Mouse (Mus musculus): ENCODE results near the gene Tm4sf4.

Tm4sf4 gene

DNA sequence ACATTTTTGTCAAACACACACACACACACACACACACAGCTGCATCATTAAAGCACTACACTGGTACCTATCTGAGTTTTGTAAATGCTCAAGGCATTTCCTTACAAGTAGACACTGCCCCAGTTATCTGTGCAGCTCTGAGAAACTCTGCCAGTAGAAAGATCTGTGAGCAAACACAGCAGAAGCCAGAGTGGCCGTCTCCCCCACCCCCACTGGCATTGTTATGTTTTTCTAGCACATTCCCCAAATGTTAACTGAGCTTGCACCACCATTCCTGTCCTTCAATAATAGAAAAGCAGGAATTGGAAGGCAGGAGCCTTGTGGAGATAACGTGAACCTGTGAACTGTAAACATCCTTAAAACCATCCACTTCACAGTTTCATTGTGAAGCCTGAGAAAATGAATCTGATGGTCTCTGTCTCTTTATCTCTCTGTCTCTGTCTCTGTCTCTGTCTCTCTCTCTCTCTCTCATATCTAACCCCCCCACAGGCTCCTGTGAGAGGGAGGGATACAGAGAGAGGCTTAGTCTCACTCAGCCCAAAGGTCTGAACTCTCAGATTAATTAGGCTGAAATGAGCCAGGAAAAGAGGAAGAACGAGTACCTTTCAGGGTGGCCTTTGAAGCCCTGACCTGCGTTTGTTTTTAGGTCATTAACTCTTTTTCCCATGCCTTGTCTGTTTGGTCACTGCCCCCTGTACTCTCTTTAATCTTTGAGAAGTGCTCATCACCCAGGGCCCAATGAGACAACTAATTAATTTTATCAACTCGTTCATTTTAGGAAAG lies 3.8 kb downstream of the Tm4sf4 start:
- H3K4me1 ChIP-seq (replicated peaks; ENCODE audit: low read depth, low read length), result no peaks in the 10 kb centered on the region
- no peaks in the 10 kb centered on the region for H3K27me3 ChIP-seq (ENCODE audit: insufficient read depth, low read length)
- TF ChIP-seq POU5F1 (IDR thresholded peaks at IDR 0.05; ENCODE audit: borderline replicate concordance, low read length) (no peak), NANOG (IDR thresholded peaks at IDR 0.05; ENCODE audit: borderline replicate concordance, low read length) (no peak), CTCF (conservative IDR thresholded peaks at IDR 0.05; ENCODE audit: low read length) (no peak)
- no peaks in the 10 kb centered on the region for H3K9me3 ChIP-seq (ENCODE audit: low read length)
- no peak overlapping the region for H3K4me3 ChIP-seq (replicated peaks; ENCODE audit: low read length)
- no peaks in the 10 kb centered on the region for H3K36me3 ChIP-seq (ENCODE audit: insufficient read depth, low read length)

DNA sequence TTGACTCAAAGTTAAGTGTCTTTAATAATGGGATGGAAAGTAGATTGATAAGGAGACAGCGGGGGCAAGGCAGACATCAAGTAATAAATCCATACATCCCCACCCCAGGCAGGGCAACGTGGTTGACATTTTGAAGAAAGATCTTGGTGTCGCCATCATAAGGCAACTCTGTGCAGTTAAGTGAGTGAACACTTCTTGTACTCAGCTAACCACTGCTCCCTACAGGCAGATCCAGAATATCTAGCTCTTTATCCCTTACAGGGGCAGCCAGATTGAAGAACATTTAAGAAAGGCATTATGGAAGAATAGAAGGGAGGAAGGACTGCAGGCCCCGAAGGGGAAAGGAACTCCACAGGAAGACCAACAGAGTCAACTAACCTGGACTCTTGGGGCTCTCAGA lies 4.4 kb downstream of the Tm4sf4 start:
- H3K36me3 ChIP-seq (ENCODE audit: insufficient read depth, low read length), result no peaks in the 10 kb centered on the region
- H3K9me3 ChIP-seq (ENCODE audit: low read length), result no peaks in the 10 kb centered on the region
- H3K27me3 ChIP-seq (ENCODE audit: insufficient read depth, low read length), result no peaks in the 10 kb centered on the region
- H3K4me3 ChIP-seq (replicated peaks; ENCODE audit: low read length), result no peak overlapping the region
- no peak for TF ChIP-seq CTCF (conservative IDR thresholded peaks at IDR 0.05; ENCODE audit: low read length)
- no peaks in the 10 kb centered on the region for H3K4me1 ChIP-seq (replicated peaks; ENCODE audit: low read depth, low read length)

DNA sequence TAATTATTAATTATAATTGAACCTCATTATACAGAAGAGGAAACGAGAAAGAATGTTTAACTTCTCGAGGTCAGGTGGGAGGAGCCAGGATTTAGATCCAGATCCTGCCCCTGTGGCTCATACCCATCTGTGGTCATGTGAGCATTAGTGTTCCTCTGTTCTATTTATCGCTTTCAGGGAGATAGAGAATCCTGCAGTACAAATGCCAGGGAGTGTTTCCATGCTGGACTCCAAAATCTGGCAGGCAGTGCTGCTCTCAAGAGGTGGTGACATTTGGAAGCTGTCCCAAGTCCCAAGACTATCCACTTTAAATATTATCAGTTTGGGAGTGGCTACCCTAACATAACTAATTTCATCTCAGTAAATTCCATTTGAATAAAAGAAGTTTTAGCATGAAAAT lies 6.6 kb downstream of the Tm4sf4 start:
- no peak for TF ChIP-seq CTCF (conservative IDR thresholded peaks at IDR 0.05; ENCODE audit: low read length)
- no peak for TF ChIP-seq POU5F1 (IDR thresholded peaks at IDR 0.05; ENCODE audit: borderline replicate concordance, low read length)
- TF ChIP-seq NANOG (IDR thresholded peaks at IDR 0.05; ENCODE audit: borderline replicate concordance, low read length), result no peak
- Histone ChIP-seq H3K36me3 (ENCODE audit: insufficient read depth, low read length) (no peaks in the 10 kb centered on the region), H3K9me3 (ENCODE audit: low read length) (no peaks in the 10 kb centered on the region), H3K4me3 (replicated peaks; ENCODE audit: low read length) (no peak overlapping the region), H3K27me3 (ENCODE audit: insufficient read depth, low read length) (no peaks in the 10 kb centered on the region), H3K4me1 (replicated peaks; ENCODE audit: low read depth, low read length) (no peaks in the 10 kb centered on the region)

DNA sequence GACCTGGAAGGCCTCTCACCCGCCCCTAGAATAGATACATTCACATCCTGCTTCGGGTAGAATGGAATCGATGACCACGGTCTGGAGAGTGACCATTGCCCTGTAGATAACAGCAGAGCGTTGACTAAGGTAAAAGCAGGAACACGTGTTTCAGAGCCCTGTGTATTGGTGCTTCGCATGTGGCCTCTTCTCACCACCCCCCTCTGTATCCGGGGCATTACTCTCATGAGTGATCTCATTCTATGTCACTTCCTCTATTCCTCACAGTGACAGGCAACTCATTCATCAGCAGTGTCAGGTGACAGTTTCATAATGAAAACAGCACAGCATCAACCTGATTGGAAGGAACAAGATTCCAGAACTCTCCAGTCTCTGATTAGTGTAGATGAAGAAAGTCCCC lies 10.2 kb downstream of the Tm4sf4 start:
- Histone ChIP-seq H3K36me3 (ENCODE audit: insufficient read depth, low read length) (no peaks in the 10 kb centered on the region), H3K27me3 (ENCODE audit: insufficient read depth, low read length) (no peaks in the 10 kb centered on the region), H3K9me3 (ENCODE audit: low read length) (no peaks in the 10 kb centered on the region), H3K4me1 (replicated peaks; ENCODE audit: low read depth, low read length) (no peaks in the 10 kb centered on the region), H3K4me3 (replicated peaks; ENCODE audit: low read length) (no peak overlapping the region)
- TF ChIP-seq CTCF (conservative IDR thresholded peaks at IDR 0.05; ENCODE audit: low read length) (no peak), NANOG (IDR thresholded peaks at IDR 0.05; ENCODE audit: borderline replicate concordance, low read length) (no peak), POU5F1 (IDR thresholded peaks at IDR 0.05; ENCODE audit: borderline replicate concordance, low read length) (no peak)

DNA sequence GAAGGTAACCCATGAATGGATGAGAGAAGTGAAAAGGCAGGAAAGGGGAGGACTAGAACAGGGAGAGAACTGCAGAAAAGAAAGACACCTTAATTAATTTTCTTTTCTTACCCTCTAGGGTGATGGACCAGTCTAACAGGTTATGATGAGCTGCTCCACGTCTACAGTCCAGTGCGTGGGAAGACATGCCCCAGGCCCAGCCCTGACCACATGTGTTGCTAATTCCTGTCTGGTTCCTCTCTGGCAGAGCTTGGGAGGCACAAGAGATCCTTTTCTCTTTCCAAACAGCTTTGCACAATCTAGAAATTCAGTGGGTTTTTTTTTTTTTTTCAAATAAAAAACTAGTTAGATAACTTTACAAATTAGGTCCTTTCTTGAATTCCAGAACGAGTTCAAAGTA lies 15.8 kb downstream of the Tm4sf4 start:
- Histone ChIP-seq H3K9me3 (ENCODE audit: low read length) (no peaks in the 10 kb centered on the region), H3K4me3 (replicated peaks; ENCODE audit: low read length) (no peak overlapping the region), H3K27me3 (ENCODE audit: insufficient read depth, low read length) (no peaks in the 10 kb centered on the region), H3K36me3 (ENCODE audit: insufficient read depth, low read length) (no peaks in the 10 kb centered on the region), H3K4me1 (replicated peaks; ENCODE audit: low read depth, low read length) (no peaks in the 10 kb centered on the region)
- TF ChIP-seq POU5F1 (IDR thresholded peaks at IDR 0.05; ENCODE audit: borderline replicate concordance, low read length) (no peak), CTCF (conservative IDR thresholded peaks at IDR 0.05; ENCODE audit: low read length) (no peak), NANOG (IDR thresholded peaks at IDR 0.05; ENCODE audit: borderline replicate concordance, low read length) (no peak)

DNA sequence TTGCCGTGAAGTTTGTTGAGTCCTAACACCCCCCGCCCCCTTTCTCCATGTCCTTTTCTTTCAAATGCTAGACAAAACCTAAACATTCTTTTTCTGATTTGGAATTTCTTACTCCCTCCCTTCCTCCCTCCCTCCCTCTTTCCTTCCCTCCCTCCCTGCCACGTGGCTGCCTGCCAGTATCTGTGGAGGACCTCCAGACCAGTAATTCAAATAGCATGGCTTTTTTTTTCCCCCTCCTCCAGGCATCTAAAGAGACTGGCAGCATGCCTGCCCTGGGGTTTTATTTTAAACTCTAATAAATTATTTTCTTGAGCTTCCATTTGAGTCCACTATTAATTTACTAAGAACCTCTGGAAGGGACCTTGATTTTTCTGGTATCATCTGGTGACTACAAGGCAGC lies 20.6 kb downstream of the Tm4sf4 start:
- no peaks in the 10 kb centered on the region for H3K4me1 ChIP-seq (replicated peaks; ENCODE audit: low read depth, low read length)
- no peaks in the 10 kb centered on the region for H3K9me3 ChIP-seq (ENCODE audit: low read length)
- TF ChIP-seq POU5F1 (IDR thresholded peaks at IDR 0.05; ENCODE audit: borderline replicate concordance, low read length), result no peak
- TF ChIP-seq CTCF (conservative IDR thresholded peaks at IDR 0.05; ENCODE audit: low read length), result no peak
- TF ChIP-seq NANOG (IDR thresholded peaks at IDR 0.05; ENCODE audit: borderline replicate concordance, low read length), result no peak
- H3K36me3 ChIP-seq (ENCODE audit: insufficient read depth, low read length), result no peaks in the 10 kb centered on the region
- H3K27me3 ChIP-seq (ENCODE audit: insufficient read depth, low read length), result no peaks in the 10 kb centered on the region
- no peak overlapping the region for H3K4me3 ChIP-seq (replicated peaks; ENCODE audit: low read length)

DNA sequence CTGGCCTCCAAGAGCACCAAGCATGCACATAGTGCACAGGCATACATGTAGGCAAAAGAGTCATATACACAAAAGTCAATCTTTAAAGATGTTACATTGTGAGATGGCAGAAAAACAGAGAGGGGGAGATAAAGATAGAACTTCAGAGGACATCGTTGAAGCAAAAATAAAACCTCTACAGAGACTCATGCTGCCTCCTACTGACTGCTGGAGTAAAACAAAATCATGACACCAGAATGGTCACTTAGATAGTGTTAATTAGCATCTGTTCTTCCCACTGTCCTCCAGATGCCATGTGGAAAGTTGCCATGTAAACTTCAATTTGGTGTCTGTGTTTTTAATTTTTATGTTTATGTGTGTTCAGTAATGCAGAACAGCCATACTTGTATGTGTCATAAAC lies 22.8 kb downstream of the Tm4sf4 start:
- Histone ChIP-seq H3K27me3 (ENCODE audit: insufficient read depth, low read length) (no peaks in the 10 kb centered on the region), H3K36me3 (ENCODE audit: insufficient read depth, low read length) (no peaks in the 10 kb centered on the region), H3K9me3 (ENCODE audit: low read length) (no peaks in the 10 kb centered on the region), H3K4me3 (replicated peaks; ENCODE audit: low read length) (no peak overlapping the region), H3K4me1 (replicated peaks; ENCODE audit: low read depth, low read length) (0 out of 2 replicates have a peak, but pooled peaks cover 6% of the 10 kb centered on the region)
- TF ChIP-seq POU5F1 (IDR thresholded peaks at IDR 0.05; ENCODE audit: borderline replicate concordance, low read length) (no peak), NANOG (IDR thresholded peaks at IDR 0.05; ENCODE audit: borderline replicate concordance, low read length) (no peak), CTCF (conservative IDR thresholded peaks at IDR 0.05; ENCODE audit: low read length) (no peak)

DNA sequence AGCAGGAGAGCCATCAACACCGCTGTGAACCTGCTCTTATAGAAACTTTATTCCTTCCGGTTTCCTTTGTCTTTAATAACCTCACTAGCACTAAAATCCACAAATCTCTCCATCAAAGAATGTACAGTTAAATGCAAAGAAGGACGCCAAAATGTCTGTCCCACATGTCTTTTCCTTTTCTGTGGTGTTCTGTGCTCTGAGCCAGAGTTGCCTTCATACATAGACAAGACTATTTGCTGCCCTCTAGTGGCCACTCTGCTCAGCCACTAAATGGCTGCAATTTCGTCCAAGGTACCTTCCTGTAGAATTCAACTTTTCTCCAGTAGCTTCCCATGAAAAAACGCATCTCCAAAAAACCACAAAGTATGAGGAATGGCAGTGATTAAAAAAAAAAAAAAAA lies 23.3 kb downstream of the Tm4sf4 start:
- Histone ChIP-seq H3K9me3 (ENCODE audit: low read length) (no peaks in the 10 kb centered on the region), H3K36me3 (ENCODE audit: insufficient read depth, low read length) (no peaks in the 10 kb centered on the region), H3K4me1 (replicated peaks; ENCODE audit: low read depth, low read length) (peaks cover 8% of the 10 kb centered on the region; the same call in 1 of the 2 replicates), H3K4me3 (replicated peaks; ENCODE audit: low read length) (no peak overlapping the region), H3K27me3 (ENCODE audit: insufficient read depth, low read length) (no peaks in the 10 kb centered on the region)
- TF ChIP-seq NANOG (IDR thresholded peaks at IDR 0.05; ENCODE audit: borderline replicate concordance, low read length) (no peak), CTCF (conservative IDR thresholded peaks at IDR 0.05; ENCODE audit: low read length) (peak; percentile 86), POU5F1 (IDR thresholded peaks at IDR 0.05; ENCODE audit: borderline replicate concordance, low read length) (no peak)

DNA sequence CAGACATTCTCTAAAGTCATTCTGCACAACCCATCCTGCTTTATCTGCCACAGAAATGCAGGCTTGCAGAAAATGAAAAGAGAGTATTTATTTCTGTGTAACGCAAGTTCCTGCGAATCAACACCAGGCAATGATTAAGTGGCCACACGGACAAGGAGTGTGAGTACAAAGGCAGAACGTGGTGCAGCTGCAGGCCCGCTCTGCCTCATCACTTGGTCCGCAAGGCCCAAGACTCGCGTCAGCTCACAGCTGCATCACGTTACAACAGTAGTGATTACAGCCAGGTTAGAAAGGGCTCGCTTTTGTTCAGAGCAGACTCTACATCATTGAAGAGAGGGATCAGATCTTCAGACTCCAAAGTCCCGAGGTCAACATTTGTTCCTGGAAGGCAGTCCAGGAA lies 33.5 kb downstream of the Tm4sf4 start:
- H3K9me3 ChIP-seq (ENCODE audit: low read length), result no peaks in the 10 kb centered on the region
- H3K27me3 ChIP-seq (ENCODE audit: insufficient read depth, low read length), result no peaks in the 10 kb centered on the region
- TF ChIP-seq CTCF (conservative IDR thresholded peaks at IDR 0.05; ENCODE audit: low read length), result no peak
- no peak for TF ChIP-seq NANOG (IDR thresholded peaks at IDR 0.05; ENCODE audit: borderline replicate concordance, low read length)
- TF ChIP-seq POU5F1 (IDR thresholded peaks at IDR 0.05; ENCODE audit: borderline replicate concordance, low read length), result no peak
- peaks cover 14% of the 10 kb centered on the region; the same call in 1 of the 2 replicates for H3K36me3 ChIP-seq (ENCODE audit: insufficient read depth, low read length)
- H3K4me1 ChIP-seq (replicated peaks; ENCODE audit: low read depth, low read length), result no peaks in the 10 kb centered on the region
- no peak overlapping the region for H3K4me3 ChIP-seq (replicated peaks; ENCODE audit: low read length)
